Mouse (Mus musculus) hindbrain, embryonic 10.5 days (tissue): ENCODE measurements at regions not wholly inside any gene's neighbourhood (a gene's known extent, or its start where the extent isn't known, plus 50 kb on each side); places are given as distances from the start of the nearest gene placed in this dataset.

Experiments
- DNase-seq: peaks from one replicate; pipeline ENCODE4 v3.0.0-alpha.2; 2017; ENCODE audit warnings: low spot score
- H3K27ac ChIP-seq: fragments of 300-500 bp; sonication (generic); 2 replicates; pipeline ENCODE4 v1.5.1; 2016; ENCODE audit warnings: mild to moderate bottlenecking, moderate library complexity
- H3K27me3 ChIP-seq: fragments of 300-500 bp; sonication (generic); 2 replicates; pipeline ENCODE4 v1.6.1; 2016; ENCODE audit warnings: mild to moderate bottlenecking; ENCODE audit not compliant: poor library complexity, insufficient read depth, severe bottlenecking
- H3K36me3 ChIP-seq: fragments of 300-500 bp; sonication (generic); 2 replicates; pipeline ENCODE4 v1.6.1; 2016; ENCODE audit warnings: mild to moderate bottlenecking, moderate library complexity
- H3K4me1 ChIP-seq: fragments of 300-500 bp; sonication (generic); replicated peaks from 2 replicates; pipeline ENCODE4 v1.6.1; 2016; ENCODE audit warnings: mild to moderate bottlenecking
- H3K4me3 ChIP-seq: fragments of 300-500 bp; sonication (generic); 2 replicates; pipeline ENCODE4 v1.5.1; 2016; ENCODE audit warnings: mild to moderate bottlenecking, moderate library complexity
- H3K9me3 ChIP-seq: fragments of 300-500 bp; sonication (generic); 2 replicates; pipeline ENCODE4 v1.6.1; 2016; ENCODE audit warnings: mild to moderate bottlenecking, moderate library complexity
- WGBS: fragments of 180-500 bp; shearing (Covaris S2); methylation state at CpG from one replicate; pipeline ENCODE4 v1.1.7; 2016; 5-methylcytosine and 5-hydroxymethylcytosine counted together

GRCm38 (mm10) chr16:30172136-30172731 is 95.1 kb downstream of the Cpn2 start:
- Histone ChIP-seq H3K27me3 (peaks cover 88% of the 10 kb centered on the region), H3K9me3 (no peaks in the 10 kb centered on the region)
- DNase-seq = no peak

GRCm38 (mm10) chr16:30172798-30173202 is 94.5 kb downstream of the Cpn2 start:
- H3K27me3 ChIP-seq = peaks cover 91% of the 10 kb centered on the region
- WGBS = 50% methylated on average over 9 of the region's 9 CpGs
- no peaks in the 10 kb centered on the region for H3K9me3 ChIP-seq
- peaks cover 36% of the 10 kb centered on the region for H3K4me1 ChIP-seq
- H3K4me3 ChIP-seq = no peak overlapping the region
- H3K36me3 ChIP-seq = no peaks in the 10 kb centered on the region
- DNase-seq = peak; percentile 53
- H3K27ac ChIP-seq = no peak overlapping the region

More at GRCm38 (mm10) chr16:30172136-30172731, 95.1 kb downstream of the Cpn2 start:
- H3K27ac ChIP-seq = no peak overlapping the region
- H3K36me3 ChIP-seq = no peaks in the 10 kb centered on the region
- 61% methylated on average over 13 of the region's 13 CpGs for WGBS
- H3K4me1 ChIP-seq = peaks cover 36% of the 10 kb centered on the region
- no peak overlapping the region for H3K4me3 ChIP-seq

- Histone ChIP-seq H3K9me3 (no peaks in the 10 kb centered on the region), H3K36me3 (no peaks in the 10 kb centered on the region), H3K27me3 (peaks cover 97% of the 10 kb centered on the region), H3K27ac (no peak overlapping the region), H3K4me3 (no peak overlapping the region), H3K4me1 (peaks cover 42% of the 10 kb centered on the region)
- DNase-seq = no peak
- WGBS = 40% methylated on average over 8 of the region's 8 CpGs
Measured at GRCm38 (mm10) chr16:30173953-30174874, 93.1 kb downstream of the Cpn2 start.

GRCm38 (mm10) chr16:30176306-30176705 is 91.0 kb downstream of the Cpn2 start:
- peaks cover 99% of the 10 kb centered on the region for H3K27me3 ChIP-seq
- 92% methylated on average over 5 of the region's 5 CpGs for WGBS
- no peak overlapping the region for H3K27ac ChIP-seq
- no peaks in the 10 kb centered on the region for H3K9me3 ChIP-seq
- no peaks in the 10 kb centered on the region for H3K36me3 ChIP-seq
- H3K4me1 ChIP-seq = peaks cover 50% of the 10 kb centered on the region
- H3K4me3 ChIP-seq = no peak overlapping the region
- DNase-seq = no peak

GRCm38 (mm10) chr16:30177769-30178168 is 89.5 kb downstream of the Cpn2 start:
- Histone ChIP-seq H3K4me3 (no peak overlapping the region), H3K4me1 (peaks cover 36% of the 10 kb centered on the region), H3K9me3 (no peaks in the 10 kb centered on the region), H3K27me3 (peaks cover 99% of the 10 kb centered on the region), H3K36me3 (no peaks in the 10 kb centered on the region), H3K27ac (no peak overlapping the region)
- 85% methylated on average over 7 of the region's 7 CpGs for WGBS
- no peak for DNase-seq

- 47% methylated on average over 6 of the region's 6 CpGs for WGBS
- DNase-seq = no peak
- H3K27me3 ChIP-seq = peaks cover 99% of the 10 kb centered on the region
- H3K4me3 ChIP-seq = no peak overlapping the region
- H3K27ac ChIP-seq = no peak overlapping the region
- no peaks in the 10 kb centered on the region for H3K36me3 ChIP-seq
- no peaks in the 10 kb centered on the region for H3K9me3 ChIP-seq
- peaks cover 27% of the 10 kb centered on the region for H3K4me1 ChIP-seq
Measured at GRCm38 (mm10) chr16:30178596-30178995, 88.7 kb downstream of the Cpn2 start.

GRCm38 (mm10) chr16:30179504-30179976 is 87.8 kb downstream of the Cpn2 start:
- Histone ChIP-seq H3K36me3 (no peaks in the 10 kb centered on the region), H3K4me1 (peaks cover 23% of the 10 kb centered on the region), H3K9me3 (no peaks in the 10 kb centered on the region), H3K27ac (no peak overlapping the region), H3K4me3 (no peak overlapping the region), H3K27me3 (peaks cover 99% of the 10 kb centered on the region)
- WGBS = 86% methylated on average over 5 of the region's 5 CpGs
- DNase-seq = no peak

GRCm38 (mm10) chr16:30181116-30181515 is 86.2 kb downstream of the Cpn2 start:
- peaks cover 99% of the 10 kb centered on the region for H3K27me3 ChIP-seq
- no peaks in the 10 kb centered on the region for H3K9me3 ChIP-seq
- H3K4me3 ChIP-seq = no peak overlapping the region
- peaks cover 37% of the 10 kb centered on the region for H3K4me1 ChIP-seq
- no peaks in the 10 kb centered on the region for H3K36me3 ChIP-seq
- H3K27ac ChIP-seq = no peak overlapping the region
- WGBS = 58% methylated on average over 8 of the region's 8 CpGs
- DNase-seq = no peak

GRCm38 (mm10) chr16:30184591-30185265 is 82.6 kb downstream of the Cpn2 start:
- H3K4me1 ChIP-seq = peaks cover 57% of the 10 kb centered on the region
- H3K4me3 ChIP-seq = no peak overlapping the region
- peaks cover 100% of the 10 kb centered on the region for H3K27me3 ChIP-seq
- H3K9me3 ChIP-seq = no peaks in the 10 kb centered on the region
- peak; percentile 64 for DNase-seq
- H3K27ac ChIP-seq = peak overlapping the region; percentile 65
- 19% methylated on average over 18 of the region's 18 CpGs for WGBS
- H3K36me3 ChIP-seq = no peaks in the 10 kb centered on the region

- DNase-seq = no peak
- no peak overlapping the region for H3K27ac ChIP-seq
- H3K4me3 ChIP-seq = no peak overlapping the region
- no peaks in the 10 kb centered on the region for H3K9me3 ChIP-seq
- no peaks in the 10 kb centered on the region for H3K36me3 ChIP-seq
- 58% methylated on average over 7 of the region's 7 CpGs for WGBS
- peaks cover 100% of the 10 kb centered on the region for H3K27me3 ChIP-seq
- peaks cover 58% of the 10 kb centered on the region for H3K4me1 ChIP-seq
Measured at GRCm38 (mm10) chr16:30185707-30186106, 81.6 kb downstream of the Cpn2 start.

GRCm38 (mm10) chr16:30186201-30186700 is 81.0 kb downstream of the Cpn2 start:
- Histone ChIP-seq H3K27me3 (peaks cover 100% of the 10 kb centered on the region), H3K4me3 (no peak overlapping the region), H3K36me3 (no peaks in the 10 kb centered on the region), H3K9me3 (no peaks in the 10 kb centered on the region), H3K4me1 (peaks cover 60% of the 10 kb centered on the region), H3K27ac (no peak overlapping the region)
- no peak for DNase-seq
- WGBS = 63% methylated on average over 15 of the region's 15 CpGs

- no peak for DNase-seq
- Histone ChIP-seq H3K4me1 (peaks cover 60% of the 10 kb centered on the region), H3K4me3 (no peak overlapping the region), H3K27me3 (peaks cover 100% of the 10 kb centered on the region), H3K9me3 (no peaks in the 10 kb centered on the region), H3K27ac (peak overlapping the region; percentile 64; the same call in 1 of the 2 replicates), H3K36me3 (no peaks in the 10 kb centered on the region)
- 72% methylated on average over 10 of the region's 10 CpGs for WGBS
Measured at GRCm38 (mm10) chr16:30186701-30187270, 80.5 kb downstream of the Cpn2 start.
